17 mouse cellular contexts compared by ENCODE assay signal in genomic region chr7:58797281-58797680, GRCm38 (mm10).
"Had no signal": no experiment of that assay in that cellular context is flagged by ENCODE, and none has a peak within 500 bp of the region (broad histone marks: within the 10 kb centered on the region; RNA-seq: fewer than 3 reads in every experiment).

No protein-coding gene starts in this region.

- H3K9me3 ChIP-seq: kidney, embryonic 15.5 days; liver, embryonic 13.5 days; neural tube, embryonic 12.5 days; neural tube, embryonic 15.5 days had no signal

- H3K4me3 ChIP-seq: kidney, embryonic 15.5 days; left cerebral cortex, adult 2 months; liver, embryonic 13.5 days; neural tube, embryonic 12.5 days; neural tube, embryonic 15.5 days had no signal

- H3K27ac ChIP-seq: kidney, embryonic 15.5 days; left cerebral cortex, adult 2 months; liver, embryonic 13.5 days; neural tube, embryonic 12.5 days; neural tube, embryonic 15.5 days had no signal

- H3K4me1 ChIP-seq: kidney, embryonic 15.5 days; liver, embryonic 13.5 days; neural tube, embryonic 12.5 days; neural tube, embryonic 15.5 days had no signal

- H3K36me3 ChIP-seq: liver, embryonic 13.5 days; neural tube, embryonic 12.5 days; neural tube, embryonic 15.5 days had no signal

- H3K27me3 ChIP-seq: kidney, embryonic 15.5 days; liver, embryonic 13.5 days; neural tube, embryonic 12.5 days; neural tube, embryonic 15.5 days had no signal

- H3K9ac ChIP-seq: kidney, embryonic 15.5 days; liver, embryonic 13.5 days; neural tube, embryonic 12.5 days; neural tube, embryonic 15.5 days had no signal

- DNase-seq: kidney, adult 8-10 months; kidney, postnatal 10 days; kidney, postnatal 36 days; layer of hippocampus, postnatal 36 days; liver, embryonic 13.5 days; lung, adult 2 months; lung, postnatal 14 days; lung, postnatal 4 days; midbrain, embryonic 14.5 days; retina, postnatal 1 day; thymus, adult 18-20 months; thymus, postnatal 36 days had no signal

- H3K4me2 ChIP-seq: kidney, embryonic 15.5 days; liver, embryonic 13.5 days; midbrain, embryonic 11.5 days; neural tube, embryonic 12.5 days; neural tube, embryonic 15.5 days had no signal
